Mouse (Mus musculus) cerebellum, postnatal 4 days (tissue): ENCODE results near the gene Scrn3.

Source experiments
- DNase-seq, 2 experiments: peaks; one replicate each; pipeline ENCODE4 v3.0.0; 2022; ENCODE audit warnings: low spot score in 2 of 2, mixed read lengths in 1 of 2

Scrn3 gene

DNA sequence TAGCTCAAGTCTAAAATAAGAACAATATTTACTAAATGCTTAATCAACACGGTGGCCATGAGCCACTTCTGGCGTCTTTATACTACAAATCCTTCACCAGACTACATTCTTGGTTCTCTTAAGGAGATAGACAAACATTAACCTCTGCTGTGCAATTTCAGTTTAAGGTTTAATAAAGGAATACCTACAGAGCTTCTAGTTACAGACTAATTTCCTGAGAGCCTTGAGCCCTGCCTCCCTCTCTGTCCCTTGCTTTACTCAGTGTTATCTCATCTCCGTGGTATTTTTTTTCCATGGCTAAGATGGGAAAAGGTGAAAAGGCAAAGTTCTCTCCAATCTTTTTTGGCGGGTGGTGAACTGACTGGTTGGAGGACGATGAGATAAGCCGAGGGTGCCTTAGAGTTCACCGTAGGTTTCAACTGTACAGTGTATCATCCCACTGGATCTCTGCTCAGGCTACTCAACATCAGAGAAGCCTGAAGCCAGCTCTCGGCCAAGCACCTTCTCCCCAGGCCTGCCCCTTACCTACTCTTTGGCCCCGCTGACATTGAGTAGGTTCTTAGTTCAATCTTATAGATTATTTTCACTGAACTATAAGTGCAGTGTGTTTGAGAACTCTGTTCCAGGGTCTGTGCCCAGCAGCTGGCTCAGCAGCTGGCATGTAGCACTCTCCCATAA lies 68.0 kb downstream of the Scrn3 start:
- DNase-seq, result no peak

- DNase-seq, result no peak
Measured at GRCm38 (mm10) chr2:73385172-73385571, 72.8 kb downstream of the Scrn3 start.

GRCm38 (mm10) chr2:73385641-73386355 lies 73.4 kb downstream of the Scrn3 start:
- no peak for DNase-seq

- DNase-seq, result peak; percentile 96 to 99
Measured at GRCm38 (mm10) chr2:73386356-73387046, 74.1 kb downstream of the Scrn3 start, which contains the start of gene Gpr155. Gpr155 (minus strand) TSS chr2:73386572.
